Mouse (Mus musculus): ENCODE data around the gene Slc25a45. TPM values are rescaled to one million over a fixed set of nuclear protein-coding genes. Genes with fewer than 3 reads are reported as not detected.
A peak's percentile ranks its signal among the peaks of the same experiment; 100 is the strongest.

The Slc25a45 gene
- total RNA-seq (2017), result 56.6 and 64.7 TPM in 2 replicates

DNA sequence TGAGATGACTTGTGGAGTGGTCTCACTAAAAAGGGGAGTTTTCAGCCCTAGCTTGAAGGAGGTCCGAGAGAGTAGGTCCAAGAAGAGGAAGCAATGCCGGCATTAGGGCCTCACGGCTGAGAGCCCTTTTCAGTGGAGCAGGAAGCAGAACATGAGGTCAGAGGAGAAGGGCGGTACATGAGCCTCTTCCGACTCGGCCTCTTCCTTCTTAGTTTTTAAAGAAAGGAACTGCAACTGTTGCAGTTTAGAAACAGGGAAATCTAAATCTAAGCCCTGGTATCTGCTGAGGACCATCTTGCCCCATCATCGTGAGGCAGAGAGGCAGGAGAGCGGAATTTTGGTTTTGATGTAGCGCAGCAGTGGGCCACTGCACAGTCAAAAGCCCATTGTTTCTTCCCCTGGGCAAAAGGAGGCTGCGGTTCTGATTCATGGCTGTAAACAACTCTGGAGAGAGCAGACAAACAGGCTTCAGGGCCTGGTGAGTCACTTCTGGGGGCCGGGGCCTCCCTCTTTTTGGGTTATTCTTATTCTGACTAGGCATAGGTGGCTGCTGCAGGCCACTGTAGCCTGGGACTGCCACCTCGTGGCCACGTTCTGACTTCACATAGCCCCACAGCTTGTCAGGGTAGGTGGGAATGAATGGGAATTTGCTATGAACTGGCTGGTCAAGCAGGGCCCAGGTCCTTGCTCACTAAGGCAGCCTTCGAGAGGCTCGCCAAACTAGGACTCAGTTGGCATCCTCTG lies at the start of gene Slc25a45:
Gene Slc25a45 (plus strand): TSS at position 191 of the 744 bp plus-strand sequence.
- ATAC-seq (ENCODE audit: extremely low read depth, insufficient number of reproducible peaks, low FRiP score, poor library complexity, severe bottlenecking), result peak; percentile 69

DNA sequence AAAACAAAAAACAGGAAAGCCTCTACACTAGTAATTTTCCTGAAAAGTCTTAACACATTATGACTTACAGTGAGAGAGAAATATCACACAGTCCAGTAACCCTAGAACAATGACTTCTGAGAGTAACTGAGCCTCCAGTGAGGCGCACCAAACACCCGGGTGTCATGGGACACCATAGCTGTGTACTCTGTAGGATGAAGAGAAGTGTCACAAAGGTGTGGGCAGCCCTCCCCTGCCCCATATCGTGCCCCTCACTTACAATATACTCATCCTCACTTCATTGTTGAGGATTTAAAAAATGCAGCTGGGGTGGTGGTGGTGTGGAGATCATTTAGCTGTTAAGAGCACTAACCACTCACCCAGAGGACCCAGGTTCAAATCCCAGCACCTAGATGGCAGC lies 49.5 kb upstream of the Slc25a45 start:
- no peak for ATAC-seq (ENCODE audit: extremely low read depth, insufficient number of reproducible peaks, low FRiP score, poor library complexity, severe bottlenecking)

DNA sequence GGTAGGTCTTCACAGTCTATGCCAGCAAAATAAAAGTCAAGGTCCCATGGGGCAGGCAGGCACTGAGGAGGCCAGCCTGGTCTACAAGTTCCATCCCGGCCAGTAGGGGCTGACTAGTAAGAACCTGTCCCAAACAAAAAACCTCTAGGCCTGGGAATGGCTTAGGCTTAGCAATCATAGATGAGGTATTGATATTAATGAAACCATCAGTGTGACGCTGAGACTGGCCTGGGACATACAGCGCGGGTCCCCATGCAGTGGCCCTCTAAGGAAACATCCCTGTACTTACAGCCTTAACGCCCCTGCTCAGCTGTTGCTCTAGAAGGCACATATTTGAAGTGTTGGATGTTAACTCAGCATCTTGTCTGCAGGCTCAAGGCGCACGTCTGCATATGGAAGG lies 48.7 kb upstream of the Slc25a45 start:
- ATAC-seq (ENCODE audit: extremely low read depth, insufficient number of reproducible peaks, low FRiP score, poor library complexity, severe bottlenecking), result no peak

DNA sequence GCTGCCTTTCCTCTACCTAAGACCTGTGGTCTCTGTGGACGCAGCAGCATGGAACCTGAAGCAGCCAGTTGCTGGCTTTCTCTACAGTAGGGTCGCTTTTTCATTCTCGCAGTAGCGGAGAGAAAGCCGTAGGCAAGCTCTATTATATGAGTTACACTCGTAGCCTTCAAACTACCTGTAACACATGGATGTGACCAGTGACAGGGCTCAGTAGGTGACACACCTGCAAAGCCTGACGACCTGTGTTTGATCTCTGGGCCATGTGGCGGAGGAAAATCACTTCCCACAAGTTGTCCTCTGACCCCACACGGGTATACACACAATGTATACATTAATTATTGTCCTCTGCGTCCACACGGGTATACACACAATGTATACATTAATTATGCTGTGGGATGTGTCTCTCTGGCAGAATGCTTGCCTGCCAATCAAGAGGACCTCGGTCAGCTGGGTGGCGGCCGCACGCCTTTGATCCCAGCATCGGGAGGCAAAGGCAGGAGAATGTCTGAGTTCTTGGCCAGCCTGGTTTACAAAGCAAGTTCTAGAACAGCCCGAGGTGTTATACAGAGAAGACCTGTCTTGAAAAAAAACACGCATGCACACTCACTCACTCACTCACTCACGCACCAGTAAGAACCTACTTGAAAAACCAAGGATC lies 47.5 kb upstream of the Slc25a45 start:
- no peak for ATAC-seq (ENCODE audit: extremely low read depth, insufficient number of reproducible peaks, low FRiP score, poor library complexity, severe bottlenecking)

DNA sequence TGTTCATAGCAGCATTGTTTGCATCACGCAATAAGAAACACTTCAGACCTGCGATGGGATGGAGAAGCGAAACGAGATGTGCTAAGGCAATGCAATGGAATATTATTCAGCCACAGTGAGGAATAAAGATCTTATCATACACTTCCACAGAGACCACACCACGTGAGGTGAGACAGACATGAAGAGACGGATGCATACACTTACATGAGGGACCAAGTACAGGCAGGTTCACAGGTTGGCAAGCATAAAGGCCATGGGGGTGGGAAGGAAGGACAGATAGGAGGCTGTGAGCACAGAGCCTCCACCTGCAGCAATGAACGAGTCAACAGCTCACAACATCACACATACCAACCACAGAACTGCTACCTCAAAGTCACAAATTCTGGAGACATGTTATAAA lies 46.8 kb upstream of the Slc25a45 start:
- ATAC-seq (ENCODE audit: extremely low read depth, insufficient number of reproducible peaks, low FRiP score, poor library complexity, severe bottlenecking), result no peak

DNA sequence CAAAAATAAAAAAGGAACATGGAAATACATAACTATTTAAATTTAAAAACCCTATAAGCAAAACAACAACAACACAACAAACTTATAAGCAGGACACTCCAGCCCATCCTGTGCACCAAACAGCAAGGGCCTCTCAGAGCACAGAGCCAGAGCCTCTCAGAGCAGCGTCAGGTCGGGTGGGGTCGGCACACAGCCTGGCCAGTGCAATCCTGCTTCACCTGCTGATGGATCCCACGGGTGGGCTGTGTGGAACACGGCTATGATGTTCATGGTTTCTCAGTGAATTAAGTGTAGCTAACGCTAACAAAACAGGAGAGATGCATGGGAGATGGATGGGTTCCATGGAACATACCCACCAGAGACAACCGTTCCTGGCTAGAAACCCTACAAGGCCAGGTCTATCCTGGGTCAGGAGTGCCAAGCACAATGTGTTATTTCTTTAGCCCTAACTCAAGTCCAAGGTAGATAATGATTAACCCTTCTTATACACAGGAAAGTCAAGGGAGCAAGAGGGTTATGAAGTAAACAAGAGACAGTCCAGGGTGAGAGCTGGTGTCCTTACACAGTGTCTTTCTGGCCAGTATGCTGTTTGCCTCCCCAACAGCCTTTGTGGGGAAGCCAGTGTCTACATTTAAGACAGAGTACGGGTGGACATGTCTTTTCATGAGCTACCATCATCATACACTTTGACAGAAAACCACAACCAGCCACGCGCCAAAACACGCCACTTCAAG lies 46.2 kb upstream of the Slc25a45 start:
- ATAC-seq (ENCODE audit: extremely low read depth, insufficient number of reproducible peaks, low FRiP score, poor library complexity, severe bottlenecking), result no peak

DNA sequence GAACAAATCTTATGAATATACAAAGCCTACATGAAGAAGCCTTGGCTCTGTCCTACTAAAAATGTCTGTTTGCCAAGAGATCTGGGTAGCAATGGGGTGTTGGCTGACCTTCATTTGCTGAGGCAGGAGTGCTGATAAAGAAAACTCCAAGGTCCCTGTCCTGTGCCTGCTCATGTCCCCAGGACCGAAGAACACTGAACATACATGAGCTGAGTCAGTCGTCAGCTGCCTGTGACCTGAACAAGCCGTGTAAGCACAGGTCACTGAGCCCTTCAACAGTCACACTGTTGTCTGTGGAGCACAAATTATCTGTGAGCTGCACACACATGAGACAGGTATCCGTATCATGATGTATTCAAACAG lies 45.7 kb upstream of the Slc25a45 start:
- no peak for ATAC-seq (ENCODE audit: extremely low read depth, insufficient number of reproducible peaks, low FRiP score, poor library complexity, severe bottlenecking)

DNA sequence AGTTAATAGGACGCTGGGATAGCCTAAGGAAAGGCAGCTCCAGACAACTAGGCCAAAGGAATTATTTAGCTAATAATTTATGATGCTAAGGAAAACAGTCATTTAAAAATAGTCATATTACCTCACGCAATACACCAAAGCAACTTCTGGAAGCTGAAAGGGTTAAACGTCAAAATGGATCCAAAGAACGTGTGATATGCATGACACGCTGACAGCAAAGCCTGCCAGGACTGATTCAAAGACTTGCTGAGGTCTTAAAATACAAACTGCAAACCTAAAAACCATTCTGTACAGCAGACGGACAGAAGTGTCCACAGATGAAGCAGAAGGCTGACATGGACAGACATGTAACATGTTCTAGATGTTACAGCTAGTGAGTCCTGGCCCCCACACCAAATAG lies 45.3 kb upstream of the Slc25a45 start:
- ATAC-seq (ENCODE audit: extremely low read depth, insufficient number of reproducible peaks, low FRiP score, poor library complexity, severe bottlenecking), result no peak

DNA sequence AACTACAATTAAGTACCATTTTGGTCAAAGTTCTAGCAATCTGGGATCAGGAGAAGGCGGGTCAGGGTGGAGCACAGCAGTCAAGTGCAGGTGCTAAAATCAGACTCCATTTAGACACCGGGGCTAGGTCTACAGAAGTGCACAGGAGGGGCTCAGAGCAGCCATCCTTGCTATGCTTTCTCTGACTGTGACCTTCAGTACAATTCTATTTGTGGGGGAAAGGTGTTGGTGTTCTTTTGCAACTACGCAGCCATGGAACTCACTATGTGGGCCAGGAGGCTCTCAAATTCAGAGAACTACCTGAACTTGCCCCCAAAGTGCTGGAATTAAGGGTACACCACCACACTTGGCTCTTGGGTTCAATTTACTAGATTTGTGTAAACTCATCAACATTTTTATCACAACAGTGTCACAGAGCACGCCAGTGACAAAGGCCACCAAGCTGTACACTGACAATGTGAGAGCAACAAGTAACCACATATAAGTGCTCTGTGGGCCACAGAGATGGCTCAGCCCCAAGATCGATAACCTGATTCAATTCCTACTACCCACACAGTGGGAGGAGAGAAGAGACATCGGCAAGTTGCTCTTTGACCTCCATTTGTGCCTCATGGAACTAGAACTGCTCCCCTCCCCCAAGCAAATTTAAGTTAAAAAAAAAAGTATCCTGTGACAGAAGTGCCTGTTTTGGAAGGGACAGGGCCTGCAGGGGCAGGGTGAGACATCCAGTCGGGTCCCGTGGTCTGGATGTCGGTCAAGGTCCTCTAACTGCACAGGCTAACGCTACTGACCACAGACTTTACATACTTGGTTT lies 44.1 kb upstream of the Slc25a45 start:
- ATAC-seq (ENCODE audit: extremely low read depth, insufficient number of reproducible peaks, low FRiP score, poor library complexity, severe bottlenecking), result no peak

DNA sequence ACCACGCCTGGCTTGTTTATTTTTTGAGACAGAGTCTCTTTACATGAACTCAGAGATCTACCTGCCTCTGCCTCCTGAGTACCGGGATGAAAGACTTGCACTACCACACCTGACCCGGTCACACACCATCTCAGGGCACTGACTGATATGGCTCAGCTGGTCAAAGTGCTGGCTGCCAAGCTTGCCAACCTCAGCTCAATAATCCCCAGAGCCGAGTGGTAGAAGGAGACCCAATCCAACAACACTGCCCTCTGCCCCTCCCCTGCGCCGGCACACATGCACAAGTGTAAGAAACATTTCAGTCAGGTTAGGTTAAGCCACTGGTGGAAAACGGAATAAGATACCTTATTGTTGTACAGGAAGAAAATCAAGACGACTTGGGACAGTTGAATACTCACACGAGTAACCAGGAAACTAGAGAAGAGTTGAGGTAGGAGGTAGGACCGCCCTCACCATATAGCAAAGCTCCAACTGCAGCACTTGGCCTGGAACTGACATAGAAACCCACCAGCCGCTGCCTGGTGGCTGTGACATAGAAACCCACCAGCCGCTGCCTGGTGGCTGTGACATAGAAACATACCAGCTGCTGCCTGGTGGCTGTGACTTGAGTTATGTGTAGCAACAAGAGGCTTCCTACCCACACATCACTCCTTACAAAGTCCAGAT lies 43.2 kb upstream of the Slc25a45 start:
- no peak for ATAC-seq (ENCODE audit: extremely low read depth, insufficient number of reproducible peaks, low FRiP score, poor library complexity, severe bottlenecking)

DNA sequence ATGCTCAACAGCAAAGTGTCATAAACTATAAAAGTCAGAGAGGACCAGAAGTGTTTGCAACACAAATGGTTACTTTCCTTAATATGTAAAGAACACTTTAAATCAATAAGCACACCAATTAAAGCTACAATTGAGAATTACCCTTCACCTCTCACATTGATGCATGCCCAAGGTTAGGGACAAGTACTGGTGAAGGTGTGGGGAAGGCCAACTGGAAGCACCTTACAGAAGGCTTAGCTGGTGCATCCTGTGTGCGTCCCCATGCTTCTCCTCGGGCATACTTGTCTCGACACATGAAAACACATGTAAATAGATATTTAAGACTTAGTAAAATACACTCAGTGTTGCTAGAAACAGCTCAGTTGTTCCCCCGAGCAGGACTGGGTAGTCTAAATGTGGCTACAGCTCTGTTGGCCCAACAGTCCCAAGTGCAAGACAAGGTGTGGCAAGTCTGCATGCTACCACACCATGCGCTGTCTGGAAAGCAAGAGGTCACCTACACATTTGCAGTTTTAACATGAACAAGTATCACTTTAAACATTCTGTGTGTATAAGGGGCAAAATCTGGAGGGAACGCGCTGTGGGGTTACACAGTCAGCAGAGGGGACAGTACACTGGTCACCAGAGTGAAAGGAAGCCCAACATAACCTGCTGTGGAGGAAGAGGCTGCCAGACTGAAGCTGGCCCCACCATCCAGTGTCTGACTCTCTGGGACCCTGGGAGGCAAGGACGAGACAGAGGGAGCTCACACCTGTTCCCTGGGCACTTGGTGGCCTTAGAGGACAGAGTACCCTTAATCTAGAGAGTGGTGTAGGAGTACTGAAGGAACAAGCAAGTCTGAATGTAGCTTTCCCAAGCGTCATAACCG lies 42.3 kb upstream of the Slc25a45 start:
- ATAC-seq (ENCODE audit: extremely low read depth, insufficient number of reproducible peaks, low FRiP score, poor library complexity, severe bottlenecking), result no peak

DNA sequence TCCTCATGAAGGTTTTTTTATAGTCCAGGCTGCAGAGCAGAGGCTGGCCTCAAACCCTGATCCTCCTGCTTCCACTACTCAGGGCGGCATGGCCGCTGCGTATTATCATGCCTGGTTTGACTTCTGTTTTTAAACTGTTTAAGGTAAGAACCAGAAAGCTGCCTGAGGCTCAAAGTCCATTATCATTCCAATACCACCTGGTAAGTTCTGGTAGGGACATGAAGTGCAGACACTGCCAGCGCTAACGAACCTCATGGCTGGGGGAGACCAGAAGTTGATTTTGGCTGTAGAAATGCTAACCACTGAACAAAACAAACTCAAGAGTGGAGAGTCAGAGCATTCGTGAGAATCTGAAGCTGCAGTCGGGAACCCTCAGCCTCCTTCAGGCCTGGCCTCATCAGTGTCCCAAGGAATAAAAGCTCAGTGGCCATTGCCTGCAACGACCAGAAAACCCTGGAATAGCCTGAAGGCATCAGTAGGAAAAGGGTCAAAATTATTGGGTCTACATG lies 41.6 kb upstream of the Slc25a45 start:
- no peak for ATAC-seq (ENCODE audit: extremely low read depth, insufficient number of reproducible peaks, low FRiP score, poor library complexity, severe bottlenecking)

DNA sequence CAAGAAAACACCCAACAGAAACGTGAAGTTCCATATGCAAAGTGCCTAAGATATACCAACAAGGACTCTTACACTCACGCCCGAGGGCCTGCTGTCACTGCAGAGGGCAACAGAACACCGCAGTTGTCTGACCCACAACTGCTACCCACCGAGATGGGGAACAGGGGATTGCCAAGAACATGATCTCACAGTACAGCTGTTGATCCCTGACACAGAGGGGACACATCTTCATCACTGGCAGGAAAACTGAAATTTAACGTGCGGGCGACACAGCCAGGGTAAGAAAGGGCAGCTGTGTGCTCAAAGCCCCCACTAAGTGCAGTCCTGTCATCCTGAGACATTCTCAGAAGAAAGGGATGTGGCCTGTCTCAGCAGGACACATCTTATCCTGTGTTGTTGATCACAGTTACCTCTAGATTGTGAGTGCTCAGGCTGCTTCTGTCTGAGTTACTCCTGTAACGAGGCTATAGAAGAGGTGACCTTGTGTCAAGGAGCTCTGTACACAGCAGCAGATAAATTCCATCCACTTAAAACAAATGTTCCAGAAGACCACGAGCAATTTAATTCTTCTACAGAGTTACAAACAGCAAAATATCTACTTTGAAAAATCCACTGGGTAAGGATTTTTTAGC lies 40.6 kb upstream of the Slc25a45 start:
- no peak for ATAC-seq (ENCODE audit: extremely low read depth, insufficient number of reproducible peaks, low FRiP score, poor library complexity, severe bottlenecking)

DNA sequence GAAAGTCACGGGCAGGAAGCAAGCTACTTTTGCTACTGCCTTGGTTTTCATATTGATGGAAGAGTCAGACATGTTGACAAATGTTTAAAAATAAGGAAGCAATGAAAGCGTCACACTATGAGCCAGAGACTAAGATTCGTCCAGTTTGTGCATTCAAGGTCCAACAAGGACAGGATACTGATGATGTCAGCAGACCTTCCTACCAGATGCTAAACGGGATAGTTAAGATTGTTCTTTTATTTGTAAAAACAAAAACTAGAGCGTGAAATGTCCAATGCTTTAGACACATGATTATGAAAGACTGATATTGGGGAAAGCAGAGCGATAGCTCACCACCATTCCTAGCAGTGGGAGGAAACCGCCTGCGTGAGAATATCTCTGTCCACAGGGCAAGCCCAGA lies 40.0 kb upstream of the Slc25a45 start:
- ATAC-seq (ENCODE audit: extremely low read depth, insufficient number of reproducible peaks, low FRiP score, poor library complexity, severe bottlenecking), result no peak

DNA sequence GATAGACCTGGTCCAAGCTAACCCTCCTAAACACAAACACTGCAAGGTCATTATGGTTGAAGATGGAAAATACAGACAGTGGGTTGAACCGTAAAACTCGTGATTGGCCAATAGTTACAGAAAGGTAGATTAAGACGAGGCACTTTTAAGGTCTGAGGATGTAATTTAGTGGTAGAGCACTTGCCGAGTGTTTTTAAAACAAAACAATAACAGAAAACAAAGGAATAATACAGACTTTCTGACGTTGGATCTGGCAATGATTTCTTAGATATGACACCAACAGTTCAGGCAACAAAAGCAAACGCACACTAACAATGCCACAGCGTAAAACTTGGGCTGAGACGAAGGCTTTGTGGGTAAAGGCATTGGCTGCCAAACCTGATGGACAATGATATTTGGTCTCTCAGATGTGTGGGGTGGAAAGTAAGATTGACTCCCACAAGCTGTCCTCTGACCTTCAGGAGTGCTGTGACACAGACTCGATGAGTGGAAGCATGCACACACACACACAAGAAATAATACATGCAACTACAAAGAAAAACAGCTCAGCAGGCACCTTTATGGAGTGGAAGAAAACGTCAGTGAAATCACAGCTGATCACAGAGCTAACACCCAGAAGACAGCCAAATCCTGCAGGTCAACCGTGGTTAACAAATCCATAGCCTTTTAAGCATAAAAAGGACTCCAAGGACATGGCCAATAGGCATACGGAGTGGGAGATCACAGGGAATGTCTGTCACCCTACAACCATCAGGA lies 39.3 kb upstream of the Slc25a45 start:
- no peak for ATAC-seq (ENCODE audit: extremely low read depth, insufficient number of reproducible peaks, low FRiP score, poor library complexity, severe bottlenecking)

DNA sequence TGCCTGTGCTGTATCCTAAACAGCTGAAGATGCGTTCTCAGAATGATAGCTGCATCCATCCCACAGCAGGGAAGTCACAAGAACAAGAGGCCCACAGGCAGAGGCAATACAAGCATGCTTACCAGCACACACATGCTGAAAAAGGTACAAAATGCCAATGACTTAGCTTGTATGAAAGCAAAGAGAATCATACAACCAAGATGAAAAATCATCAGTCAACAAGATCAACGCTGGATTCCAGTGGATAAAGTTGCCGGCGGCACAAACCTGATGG lies 38.8 kb upstream of the Slc25a45 start:
- no peak for ATAC-seq (ENCODE audit: extremely low read depth, insufficient number of reproducible peaks, low FRiP score, poor library complexity, severe bottlenecking)
